Mouse (Mus musculus) gastrocnemius, adult 18-20 months (tissue): ENCODE data around the gene Sh3rf3. TPM values are rescaled to one million over a fixed set of nuclear protein-coding genes. Genes with fewer than 3 reads are reported as not detected.

ENCODE experiments used
- DNase-seq: peaks from one replicate; pipeline ENCODE4 v3.0.0; 2021; ENCODE audit warnings: low spot score
- total RNA-seq, 2 experiments: library from RNA; stranded (reverse); gene quantifications; 2 replicates each; pipeline ENCODE4 v1.2.3; 2021

Gene Sh3rf3
- total RNA-seq, 2 experiments from 2014 or later: 0.41 to 0.64 TPM

DNA sequence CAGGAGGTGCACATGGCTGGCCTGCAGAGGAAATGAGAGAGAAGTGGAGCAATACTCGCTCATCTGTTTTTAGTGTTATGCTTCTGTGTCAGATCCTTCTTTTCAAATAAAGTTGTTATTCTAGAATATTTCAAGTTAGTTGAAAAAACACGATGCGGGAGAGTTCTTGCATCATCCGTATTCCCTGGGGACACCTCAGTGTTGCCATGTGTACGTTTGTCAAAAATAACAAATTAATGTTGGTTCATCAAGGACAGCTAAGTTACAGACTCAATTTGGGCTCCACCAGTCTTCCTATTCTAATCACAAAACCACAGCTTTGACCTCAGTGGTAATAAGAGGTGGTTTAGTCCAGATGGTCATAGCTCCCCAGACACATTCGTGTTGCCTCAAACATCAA lies 35.4 kb downstream of the Sh3rf3 start:
- DNase-seq: no peak

DNA sequence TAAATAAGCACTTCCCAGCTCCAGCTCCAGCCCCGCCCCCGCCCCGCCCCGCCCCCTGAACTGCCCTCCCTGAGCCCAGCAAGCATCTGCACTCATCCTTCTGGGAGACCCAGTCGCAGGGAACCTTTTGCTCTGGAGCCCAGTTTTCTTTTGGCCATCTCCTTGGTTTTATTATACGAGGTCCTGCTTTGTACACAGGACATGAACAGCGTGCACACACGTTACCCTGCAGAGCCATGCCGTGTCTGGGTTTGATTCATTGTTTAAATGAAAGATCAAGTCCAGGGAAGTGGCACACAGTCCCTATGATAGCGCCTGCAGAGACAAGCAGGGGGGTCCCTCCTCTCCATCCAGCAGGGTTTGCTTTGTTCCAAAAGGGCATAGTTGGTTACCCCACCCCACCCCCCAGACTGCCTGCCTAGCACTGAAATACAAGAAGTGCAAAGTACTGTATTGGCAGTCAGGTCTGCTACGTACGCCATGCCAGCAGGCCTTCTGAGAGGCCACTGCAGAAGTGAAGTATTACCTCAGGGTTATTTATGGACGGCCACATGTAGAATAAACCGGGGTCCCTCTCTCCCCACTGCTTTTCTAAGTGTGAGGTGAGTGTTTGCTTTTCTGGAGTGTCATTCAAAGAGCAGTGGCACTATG lies 41.5 kb downstream of the Sh3rf3 start:
- peak; percentile 30 for DNase-seq

DNA sequence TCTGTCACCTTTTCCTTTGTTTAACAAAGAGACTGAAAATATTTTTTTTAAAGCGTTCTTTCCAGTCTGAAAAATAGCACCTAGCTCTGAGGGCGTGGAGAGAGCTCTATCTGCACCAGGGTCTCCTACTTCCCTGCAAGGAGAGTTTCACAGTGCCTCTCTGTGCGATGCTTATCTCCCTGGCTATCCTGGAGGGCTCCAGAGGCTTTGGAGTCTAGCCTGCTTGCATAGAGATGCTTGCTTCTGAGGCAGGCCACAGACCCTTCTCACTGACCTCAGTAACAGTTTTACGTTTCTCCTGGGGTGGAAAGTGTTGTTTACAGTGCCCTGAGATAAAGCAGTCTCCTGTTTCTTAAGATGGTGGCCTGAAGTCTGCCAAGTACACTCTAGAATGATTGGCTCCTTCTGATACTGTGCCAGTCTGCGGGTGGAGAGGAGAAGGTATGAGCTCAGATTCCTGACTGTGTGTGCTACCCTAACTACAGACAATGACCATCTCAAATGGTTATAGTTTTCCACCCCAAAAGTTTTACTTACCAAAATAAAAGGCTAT lies 42.1 kb downstream of the Sh3rf3 start:
- DNase-seq: no peak

DNA sequence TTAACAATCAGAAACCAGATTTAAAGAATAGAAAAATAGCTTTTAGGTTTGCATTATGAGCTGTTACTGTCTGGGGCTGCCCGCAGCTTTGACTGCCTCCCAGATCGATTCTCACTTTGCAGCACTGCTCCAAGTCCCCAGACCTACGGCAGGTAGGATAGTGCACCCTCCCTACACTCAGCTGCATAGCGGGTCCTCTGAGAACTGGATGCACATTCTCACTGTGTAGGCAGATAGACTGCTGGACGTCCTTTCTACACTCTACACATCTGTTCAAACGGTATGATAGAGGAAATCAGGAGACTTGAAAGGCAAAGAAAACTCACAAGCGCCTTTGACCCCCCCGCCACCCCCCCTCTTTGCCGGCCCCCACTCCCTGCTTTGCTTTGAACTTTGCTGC lies 42.7 kb downstream of the Sh3rf3 start:
- DNase-seq: no peak

DNA sequence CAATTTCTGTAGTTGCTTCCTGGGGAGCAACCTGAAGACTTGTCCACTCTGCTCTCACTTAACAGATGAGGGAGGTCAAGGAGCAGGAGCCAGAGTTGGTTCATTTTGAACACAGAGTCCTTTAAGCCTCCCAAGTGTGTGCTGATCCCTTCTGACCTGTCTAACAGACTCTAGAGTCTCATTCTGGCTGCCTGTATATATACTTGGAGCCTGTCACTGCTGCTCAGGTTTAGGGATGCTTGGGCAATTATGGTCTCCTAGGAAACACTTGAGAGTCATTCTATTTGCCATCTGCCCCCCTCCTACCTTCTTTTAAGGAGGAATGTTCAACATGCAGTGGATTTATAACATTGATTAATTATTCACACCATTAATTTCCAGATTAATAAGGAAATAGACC lies 43.6 kb downstream of the Sh3rf3 start:
- DNase-seq: no peak

DNA sequence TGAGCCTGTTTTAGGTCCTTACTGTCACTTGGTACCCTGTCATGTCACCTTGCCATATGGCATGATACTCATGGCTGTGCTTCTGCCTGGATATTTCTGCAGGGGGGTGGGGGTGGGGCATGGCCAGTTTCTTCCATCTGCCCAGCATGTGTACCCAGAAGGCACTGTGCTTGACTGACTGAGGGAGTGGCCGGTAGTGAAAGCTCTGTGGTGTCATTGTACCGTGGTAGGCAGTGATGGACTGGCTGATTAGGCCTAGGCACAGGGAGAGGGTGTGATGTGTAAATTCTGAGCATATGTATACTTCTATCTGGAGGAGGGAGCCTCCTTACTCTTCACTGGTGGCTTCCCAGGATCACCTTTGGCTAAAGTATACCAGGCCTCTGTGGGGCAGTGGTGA lies 51.6 kb downstream of the Sh3rf3 start:
- DNase-seq: no peak

DNA sequence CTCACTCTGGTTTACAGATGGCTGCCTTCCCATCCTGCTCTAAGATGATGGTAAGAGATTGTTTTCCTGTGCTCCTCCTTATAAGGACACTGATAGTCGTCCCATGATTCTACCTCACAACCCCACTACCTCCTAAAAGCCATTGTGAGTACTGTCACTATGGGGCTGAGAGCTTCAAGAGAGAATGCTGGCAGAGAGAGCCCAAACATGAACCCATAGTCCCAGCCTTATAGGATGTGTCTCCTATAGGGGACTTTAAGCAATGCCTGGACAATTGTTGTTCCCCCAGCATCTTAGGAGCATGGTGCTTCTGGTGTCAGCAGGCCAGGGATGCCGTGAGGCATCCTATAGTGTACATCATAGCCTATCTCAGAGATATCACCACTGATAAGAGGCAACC lies 54.4 kb downstream of the Sh3rf3 start:
- no peak for DNase-seq

DNA sequence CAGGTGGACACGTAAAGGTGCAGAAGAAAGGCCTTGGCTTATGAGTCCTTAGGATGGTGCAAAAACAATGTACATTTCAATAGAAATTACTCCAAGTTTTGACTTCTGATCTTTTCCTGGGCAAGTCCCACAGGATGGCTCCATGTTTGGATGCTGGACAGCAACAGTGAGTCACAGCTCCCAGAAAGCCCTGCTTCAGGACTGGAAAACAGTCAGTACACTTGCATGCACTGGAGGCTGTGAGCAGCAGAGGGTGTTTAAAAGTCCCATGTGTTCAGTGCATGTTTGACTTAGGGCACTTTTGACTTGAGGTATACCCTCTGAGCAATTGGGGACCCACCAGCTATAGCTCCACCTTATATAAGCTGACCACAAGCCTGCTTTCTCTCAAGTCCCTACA lies 56.7 kb downstream of the Sh3rf3 start:
- DNase-seq: peak; percentile 11

DNA sequence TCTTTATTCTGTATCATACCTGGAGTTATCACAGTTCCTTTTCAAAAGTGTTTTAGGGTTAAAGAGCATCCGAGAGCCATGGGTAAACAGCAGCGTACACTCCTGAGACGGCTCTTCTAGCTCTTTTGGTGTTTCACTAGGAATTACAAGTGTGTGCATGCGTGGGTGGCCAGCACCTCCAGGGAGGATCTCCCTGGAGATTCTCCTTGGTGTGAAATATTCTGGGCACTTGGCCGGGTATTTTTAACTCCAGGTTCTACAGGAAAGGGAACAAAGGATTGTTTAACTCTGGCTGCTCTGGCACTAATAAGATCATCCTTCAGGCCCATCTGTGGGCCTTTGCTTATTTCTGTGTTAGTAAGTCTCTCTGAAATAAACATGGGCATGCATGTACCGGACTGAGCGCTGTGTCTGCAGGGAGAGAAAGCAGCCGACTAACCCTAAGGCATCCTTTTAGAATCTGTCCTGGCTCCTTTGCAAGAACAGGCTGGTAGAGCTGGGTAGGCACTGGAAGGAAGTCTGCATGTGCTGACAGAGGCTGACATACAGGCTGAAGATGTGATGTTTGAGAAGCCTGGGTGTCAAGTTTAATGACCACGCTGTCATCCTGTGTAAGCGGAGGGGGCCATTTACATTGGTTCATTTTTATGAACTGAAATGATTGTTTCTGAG lies 58.1 kb downstream of the Sh3rf3 start:
- DNase-seq: no peak

DNA sequence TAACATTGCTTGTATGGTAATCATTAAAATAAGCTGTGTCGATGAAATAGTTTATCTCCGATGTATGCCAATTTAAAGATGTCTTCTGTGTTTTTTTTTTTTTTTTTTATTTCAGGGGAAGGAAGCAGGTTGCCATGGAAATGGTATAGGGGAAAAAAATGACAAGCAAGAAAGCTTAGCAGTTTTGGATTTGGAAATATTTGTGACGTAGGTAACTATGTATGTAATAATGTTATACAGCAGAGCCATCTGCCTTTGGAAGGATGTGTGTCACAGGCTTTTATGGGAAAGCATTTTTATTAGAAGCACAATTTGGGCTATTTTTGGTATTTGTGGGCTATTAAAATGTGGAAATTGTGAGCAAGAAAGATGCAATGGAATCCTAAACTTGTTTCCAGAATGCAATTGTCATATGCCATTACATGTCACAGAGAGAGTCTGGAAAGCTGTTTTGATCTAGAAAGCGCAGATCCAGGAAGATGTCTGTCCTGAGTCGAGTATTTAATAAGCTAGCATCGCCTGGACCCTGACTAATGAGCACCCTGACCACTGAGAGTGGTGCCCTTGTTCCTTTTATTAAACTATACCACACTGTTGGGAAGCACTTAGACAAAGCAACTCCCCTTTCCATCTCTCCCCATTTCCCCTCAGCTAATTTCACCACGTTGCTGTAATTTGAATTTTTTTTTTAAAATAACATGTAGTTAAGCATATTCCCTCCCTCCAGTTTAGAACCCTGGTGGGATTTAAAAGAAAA lies 58.8 kb downstream of the Sh3rf3 start:
- DNase-seq: no peak

DNA sequence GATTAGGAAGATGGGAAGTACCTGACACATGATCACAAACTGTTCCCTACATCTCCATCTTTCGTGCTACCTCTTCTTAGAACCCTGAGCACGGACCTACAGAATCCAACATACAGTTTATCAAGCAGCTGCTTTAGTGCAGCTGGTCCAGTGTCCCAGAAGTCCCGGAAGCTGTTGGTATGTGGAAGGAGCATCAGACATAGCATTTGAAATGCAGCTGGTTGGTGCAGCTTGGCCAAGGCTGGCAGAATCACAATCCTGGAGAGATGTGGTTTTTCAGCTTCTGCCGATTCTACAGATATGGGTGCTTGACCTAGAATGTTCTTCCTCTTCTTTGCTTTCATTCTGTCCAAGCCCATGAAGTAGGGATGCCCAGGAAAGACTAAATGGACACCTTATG lies 64.7 kb downstream of the Sh3rf3 start:
- DNase-seq: no peak

DNA sequence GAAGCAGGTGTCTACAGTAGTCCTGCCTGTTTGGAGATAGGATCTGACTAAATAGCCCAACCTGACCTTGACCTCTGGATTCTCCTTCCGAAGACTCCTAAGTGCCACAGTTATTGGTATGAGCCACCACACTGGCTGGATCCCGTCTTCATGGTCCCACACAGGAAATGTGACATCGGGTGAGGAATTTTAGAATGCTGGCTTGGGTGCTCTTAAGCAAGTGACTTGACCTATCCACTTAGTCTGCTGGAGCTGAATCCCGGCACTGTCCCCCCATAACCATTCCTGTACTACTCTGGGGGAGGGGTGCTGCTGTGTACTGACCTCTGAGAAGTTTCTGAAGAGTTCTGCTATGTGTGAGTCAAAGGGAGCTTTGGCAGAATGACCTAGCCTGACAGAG lies 65.5 kb downstream of the Sh3rf3 start:
- no peak for DNase-seq

DNA sequence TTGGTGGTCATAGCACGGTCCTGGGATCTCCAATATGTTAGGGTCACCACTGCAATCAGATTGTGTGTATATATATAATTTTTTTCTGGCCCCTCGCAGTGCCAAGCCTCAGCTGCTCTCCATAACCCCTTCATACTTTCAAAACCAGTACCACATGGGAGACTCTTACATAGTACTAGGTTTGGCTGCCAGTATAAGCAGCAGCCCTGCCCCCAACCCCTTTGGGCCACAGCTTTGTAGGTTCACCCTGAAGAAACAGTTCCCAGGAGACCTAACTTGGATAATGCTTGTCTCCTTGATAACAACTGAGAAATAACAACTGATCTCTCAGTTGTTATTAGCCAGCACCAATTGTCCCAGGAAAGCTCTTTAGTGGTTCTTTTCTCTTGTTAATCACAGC lies 69.6 kb downstream of the Sh3rf3 start:
- DNase-seq: no peak

DNA sequence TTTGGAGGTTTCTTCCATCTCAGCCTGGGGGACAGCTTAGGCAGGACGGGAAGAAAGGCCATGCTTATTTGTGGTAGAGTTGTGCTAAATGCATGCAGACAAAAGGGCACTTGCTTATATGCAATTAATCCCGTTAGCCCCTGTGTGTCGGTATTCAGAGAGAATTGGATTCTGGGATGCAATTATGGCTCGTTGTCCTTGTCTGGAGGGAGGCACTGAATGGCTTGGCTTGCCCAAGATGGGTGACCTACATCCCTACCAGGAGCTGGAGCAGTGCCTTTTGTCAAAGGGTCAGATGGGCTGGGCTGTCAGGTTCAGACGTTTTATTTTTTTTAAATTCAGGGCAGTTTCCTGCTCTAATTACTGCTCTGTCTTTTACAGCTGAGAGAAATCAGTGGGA lies 72.2 kb downstream of the Sh3rf3 start:
- no peak for DNase-seq

DNA sequence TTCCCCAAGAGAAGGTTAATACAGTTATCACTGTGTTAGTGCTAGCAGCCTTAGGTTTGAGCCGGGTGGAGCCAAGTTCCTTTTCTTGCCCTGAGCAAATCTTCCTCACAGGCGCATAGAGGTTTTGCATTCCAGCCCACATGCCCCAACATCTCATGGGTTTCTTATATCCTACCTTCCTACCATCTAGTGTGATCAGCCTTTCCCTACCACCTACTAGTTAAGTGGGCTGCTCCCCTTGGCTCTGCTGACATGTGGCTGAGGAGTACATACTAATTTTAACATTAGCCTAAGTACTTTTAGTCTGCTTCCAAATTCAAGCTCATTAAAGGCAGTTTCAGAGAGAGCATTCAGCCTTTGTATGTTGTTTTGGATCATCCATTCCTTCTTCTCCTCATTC lies 72.7 kb downstream of the Sh3rf3 start:
- no peak for DNase-seq

DNA sequence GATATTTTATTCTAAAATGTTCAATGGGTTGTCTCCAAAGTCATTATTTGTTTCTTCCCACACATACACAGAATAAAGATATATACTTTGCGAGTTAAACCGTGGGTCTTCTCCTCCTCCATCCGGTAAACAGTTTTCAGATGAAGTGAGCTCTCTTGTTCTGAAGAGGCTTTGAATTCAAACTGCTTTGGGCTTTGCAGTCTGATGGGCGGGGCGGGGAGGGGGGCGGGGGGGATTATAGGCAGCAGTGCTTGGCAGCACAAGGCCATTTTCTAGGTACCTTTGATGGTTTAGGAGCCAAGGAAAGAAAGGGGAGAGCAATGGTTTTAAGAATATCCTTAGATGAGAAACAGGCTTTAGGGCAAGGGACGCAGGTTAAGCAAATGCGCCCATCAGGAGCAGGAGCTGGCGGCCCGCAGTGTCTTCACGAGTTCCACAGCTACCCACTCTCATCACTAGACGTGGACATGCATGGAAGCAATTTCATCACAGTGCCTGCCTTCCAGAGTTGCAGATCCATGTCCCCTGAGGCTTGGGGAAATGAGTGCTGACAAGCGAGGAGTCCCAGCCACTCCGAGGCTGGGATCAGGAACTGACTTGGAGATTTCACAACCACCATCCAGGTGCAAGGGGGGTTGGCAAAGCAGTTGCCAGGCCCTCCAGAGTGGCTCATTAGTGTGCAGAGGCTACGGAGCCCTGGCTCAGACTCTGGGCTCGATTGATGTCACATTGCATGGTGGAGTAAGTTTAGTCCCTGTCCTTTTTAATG lies 77.7 kb downstream of the Sh3rf3 start:
- peak; percentile 3 for DNase-seq

DNA sequence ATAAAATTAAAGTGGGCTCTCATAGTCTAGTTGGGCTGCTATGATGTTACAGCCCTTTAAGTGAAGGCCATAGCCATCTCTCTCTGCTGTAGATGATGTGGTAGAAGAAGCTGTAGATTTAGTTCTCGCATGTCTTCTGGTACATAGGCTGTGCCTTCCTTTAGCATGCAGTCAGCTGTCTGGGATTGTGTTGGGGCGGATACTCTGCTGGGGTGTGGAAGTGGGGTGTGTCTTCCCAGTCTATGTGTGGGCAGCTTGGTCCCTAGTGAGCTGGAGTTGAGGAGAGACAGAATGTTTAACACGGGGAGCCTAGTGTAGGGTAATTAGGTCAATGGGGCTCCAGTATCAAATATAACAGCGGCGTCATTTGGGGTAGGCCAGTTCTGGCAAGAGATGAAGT lies 82.3 kb downstream of the Sh3rf3 start:
- DNase-seq: no peak

DNA sequence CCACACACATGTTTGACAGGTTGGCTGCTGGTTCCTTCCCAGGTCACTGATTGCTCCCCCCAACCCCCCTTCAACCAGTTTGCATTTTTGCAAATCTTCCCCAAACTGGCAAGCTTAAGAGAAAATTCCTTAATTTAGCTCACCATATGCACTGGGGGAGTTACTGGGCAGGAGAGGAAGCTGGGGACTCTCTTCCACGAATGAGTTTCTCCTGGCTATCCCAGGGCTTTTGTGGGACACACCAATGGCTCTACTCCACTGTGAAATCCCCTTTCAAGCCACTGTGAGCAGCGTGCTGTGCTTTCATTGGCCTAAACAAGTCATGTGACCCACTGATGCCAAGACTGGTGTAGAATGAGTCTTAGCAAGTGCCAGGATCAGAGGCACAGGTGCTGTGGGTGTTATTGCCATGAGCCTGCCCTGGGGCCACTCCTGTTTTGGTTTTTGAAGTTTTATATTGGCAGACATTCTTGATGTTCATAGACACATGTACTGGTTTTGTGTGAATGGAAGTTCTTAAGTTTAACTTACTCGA lies 83.9 kb downstream of the Sh3rf3 start:
- DNase-seq: no peak

DNA sequence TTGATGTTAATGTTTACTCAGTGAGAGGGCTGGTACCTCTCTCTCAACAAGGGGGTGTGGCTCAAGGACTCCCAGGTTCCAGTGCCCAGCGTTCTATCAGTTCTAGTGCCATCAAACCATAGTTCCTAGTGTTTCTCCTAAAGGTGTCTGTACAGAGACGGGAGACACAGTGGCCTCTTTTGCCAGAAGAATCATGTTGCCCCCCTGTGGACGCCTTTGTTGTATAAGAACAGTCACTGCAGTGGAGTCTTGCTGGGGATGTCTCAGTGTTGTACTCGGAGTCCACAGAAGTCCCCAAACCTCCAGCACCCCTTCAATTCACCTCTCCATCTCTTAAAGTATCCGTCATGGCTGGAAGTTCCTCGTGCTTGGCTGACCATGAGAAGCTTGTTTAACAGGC lies 92.1 kb downstream of the Sh3rf3 start:
- no peak for DNase-seq

DNA sequence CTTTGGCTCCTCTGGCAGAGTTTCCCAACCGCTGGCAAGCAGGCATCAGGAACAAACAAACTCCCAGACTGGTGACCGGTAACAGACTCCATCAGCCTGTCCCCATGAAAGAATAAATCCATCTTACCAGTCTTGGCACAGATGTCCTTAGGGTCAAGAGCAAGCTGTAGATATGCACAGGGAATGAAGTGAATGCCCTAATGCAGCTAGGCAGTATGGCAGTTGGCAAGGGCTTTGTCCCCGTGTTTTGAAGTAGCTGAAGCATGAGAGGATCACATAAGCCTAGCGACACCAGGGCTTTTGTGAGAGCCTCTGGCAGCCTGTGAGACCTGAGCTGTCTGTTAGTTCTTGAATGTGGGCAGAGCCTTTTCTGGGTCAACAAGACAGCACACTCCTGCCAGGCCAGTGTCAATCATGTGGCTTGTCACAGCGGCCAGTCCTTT lies 93.9 kb downstream of the Sh3rf3 start:
- peak; percentile 13 for DNase-seq

DNA sequence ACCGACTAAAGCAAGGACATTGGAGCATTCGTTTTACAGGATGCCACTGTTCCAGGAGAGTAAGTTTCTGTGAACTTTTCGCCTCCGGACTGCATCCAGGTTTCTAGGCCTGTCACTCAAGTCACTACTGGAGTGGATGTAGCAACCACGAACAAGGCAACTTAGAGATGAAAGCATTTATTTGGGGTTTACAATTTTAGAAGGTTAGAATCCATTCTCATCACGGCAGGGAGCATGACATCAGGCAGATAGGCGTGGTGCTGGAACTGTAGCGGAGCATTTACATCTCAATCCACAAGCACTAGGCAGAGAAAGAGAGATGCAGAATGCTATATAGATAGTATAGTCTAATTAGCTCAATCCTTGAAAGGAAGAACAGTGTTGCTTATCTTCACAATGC lies 95.3 kb downstream of the Sh3rf3 start:
- no peak for DNase-seq
